Mouse (Mus musculus): ENCODE data around the gene Dpf1.

Dpf1 gene

GRCm38 (mm10) chr7:29303738-29304462 lies at the start of gene Dpf1:
Gene Dpf1 (plus strand): TSS chr7:29303951.
- TF ChIP-seq GATA4 (IDR thresholded peaks at IDR 0.05; ENCODE audit: insufficient replicate concordance, low read length): no peak

GRCm38 (mm10) chr7:29255875-29256274 lies 47.9 kb upstream of the Dpf1 start:
- no peak for TF ChIP-seq GATA4 (IDR thresholded peaks at IDR 0.05; ENCODE audit: insufficient replicate concordance, low read length)

GRCm38 (mm10) chr7:29257368-29257767 lies 46.4 kb upstream of the Dpf1 start:
- no peak for TF ChIP-seq GATA4 (IDR thresholded peaks at IDR 0.05; ENCODE audit: insufficient replicate concordance, low read length)

GRCm38 (mm10) chr7:29259781-29260730 lies 43.7 kb upstream of the Dpf1 start:
- no peak for TF ChIP-seq GATA4 (IDR thresholded peaks at IDR 0.05; ENCODE audit: insufficient replicate concordance, low read length)

DNA sequence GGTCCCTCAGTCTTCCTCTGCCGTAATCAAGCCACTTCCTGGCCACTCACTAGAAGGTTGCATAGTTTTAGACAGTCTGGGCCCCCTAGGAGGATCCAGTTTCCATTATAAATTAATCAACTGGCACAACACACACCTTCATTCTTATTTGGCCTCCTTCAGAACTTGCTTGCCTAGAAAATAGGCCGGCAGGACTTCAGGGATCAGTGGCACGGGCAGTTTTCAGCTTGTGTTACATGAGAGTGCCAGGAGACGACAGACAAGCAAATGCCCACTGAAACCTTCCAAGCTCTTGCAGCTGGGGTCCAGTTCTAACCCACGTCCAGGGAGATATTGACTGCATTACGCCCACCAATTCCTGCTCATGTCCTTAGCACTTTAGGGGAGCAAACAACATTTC lies 41.6 kb upstream of the Dpf1 start:
- TF ChIP-seq GATA4 (IDR thresholded peaks at IDR 0.05; ENCODE audit: insufficient replicate concordance, low read length): no peak

DNA sequence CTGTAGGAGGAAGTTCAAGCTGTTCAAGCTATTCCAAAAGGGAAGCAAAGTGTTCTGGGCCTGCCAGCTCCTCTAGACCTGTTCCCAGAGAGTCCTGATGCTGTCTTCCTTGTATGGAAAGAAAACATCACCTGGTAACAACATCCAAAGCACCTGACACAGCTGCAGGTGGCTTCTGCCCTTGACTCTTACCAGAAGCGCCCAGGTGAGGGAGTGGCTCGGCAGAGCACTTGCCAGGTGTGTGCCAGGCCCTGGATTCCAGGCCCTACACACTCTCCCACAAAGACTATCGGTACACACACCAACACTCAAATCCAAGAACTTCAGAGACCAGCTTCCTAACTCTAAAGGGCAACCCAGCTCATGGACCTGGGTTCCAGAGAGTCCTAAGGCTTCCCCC lies 39.9 kb upstream of the Dpf1 start:
- no peak for TF ChIP-seq GATA4 (IDR thresholded peaks at IDR 0.05; ENCODE audit: insufficient replicate concordance, low read length)

DNA sequence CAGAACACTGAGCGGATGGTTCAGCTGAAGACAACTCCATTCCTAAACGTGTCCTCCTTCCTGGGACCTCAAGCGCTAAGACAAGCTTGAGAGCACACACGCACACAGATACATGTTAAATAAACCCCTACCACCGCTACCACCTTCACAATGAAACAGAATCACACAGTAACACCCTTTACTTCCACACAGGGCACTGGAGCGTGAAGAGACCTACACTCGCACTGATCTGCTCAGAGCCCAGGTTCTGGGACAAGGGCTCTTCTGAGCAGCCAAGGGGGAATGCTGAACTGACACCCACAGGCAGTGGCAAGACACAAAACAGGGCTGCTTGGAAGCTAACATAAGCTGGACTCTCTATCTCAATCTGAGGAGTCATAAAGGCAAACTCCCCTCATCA lies 38.1 kb upstream of the Dpf1 start:
- TF ChIP-seq GATA4 (IDR thresholded peaks at IDR 0.05; ENCODE audit: insufficient replicate concordance, low read length): no peak

GRCm38 (mm10) chr7:29266931-29267330 lies 36.8 kb upstream of the Dpf1 start:
- TF ChIP-seq GATA4 (IDR thresholded peaks at IDR 0.05; ENCODE audit: insufficient replicate concordance, low read length): no peak

- no peak for TF ChIP-seq GATA4 (IDR thresholded peaks at IDR 0.05; ENCODE audit: insufficient replicate concordance, low read length)
These were observed 33.3 kb upstream of the Dpf1 start for GRCm38 (mm10) chr7:29270445-29270844.

GRCm38 (mm10) chr7:29271687-29272465 lies 31.9 kb upstream of the Dpf1 start:
- TF ChIP-seq GATA4 (IDR thresholded peaks at IDR 0.05; ENCODE audit: insufficient replicate concordance, low read length): no peak; the same call in 1 of the 2 replicates

GRCm38 (mm10) chr7:29276715-29277114 lies 27.0 kb upstream of the Dpf1 start:
- no peak for TF ChIP-seq GATA4 (IDR thresholded peaks at IDR 0.05; ENCODE audit: insufficient replicate concordance, low read length)

DNA sequence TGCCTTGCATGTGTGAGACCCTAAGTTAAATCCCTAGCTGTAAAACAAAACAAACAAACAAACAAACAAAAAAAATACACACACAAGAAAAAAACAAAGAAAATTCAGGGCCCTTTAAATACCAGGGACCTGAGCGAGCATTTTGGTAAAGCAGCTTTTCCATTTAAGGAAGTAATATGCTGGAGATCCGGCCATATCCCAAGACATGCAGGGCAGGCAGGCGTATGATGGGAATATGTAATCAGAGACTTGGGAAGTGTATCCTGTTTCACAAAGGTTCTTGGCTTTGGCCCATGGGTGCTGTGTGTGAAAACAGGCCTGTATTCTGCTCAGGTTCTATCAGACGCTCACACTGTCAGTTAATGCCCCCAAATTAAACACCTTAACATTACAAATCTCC lies 26.2 kb upstream of the Dpf1 start:
- TF ChIP-seq GATA4 (IDR thresholded peaks at IDR 0.05; ENCODE audit: insufficient replicate concordance, low read length): peak; percentile 62; the same call in 1 of the 2 replicates

GRCm38 (mm10) chr7:29279261-29279660 lies 24.5 kb upstream of the Dpf1 start:
- TF ChIP-seq GATA4 (IDR thresholded peaks at IDR 0.05; ENCODE audit: insufficient replicate concordance, low read length): no peak

DNA sequence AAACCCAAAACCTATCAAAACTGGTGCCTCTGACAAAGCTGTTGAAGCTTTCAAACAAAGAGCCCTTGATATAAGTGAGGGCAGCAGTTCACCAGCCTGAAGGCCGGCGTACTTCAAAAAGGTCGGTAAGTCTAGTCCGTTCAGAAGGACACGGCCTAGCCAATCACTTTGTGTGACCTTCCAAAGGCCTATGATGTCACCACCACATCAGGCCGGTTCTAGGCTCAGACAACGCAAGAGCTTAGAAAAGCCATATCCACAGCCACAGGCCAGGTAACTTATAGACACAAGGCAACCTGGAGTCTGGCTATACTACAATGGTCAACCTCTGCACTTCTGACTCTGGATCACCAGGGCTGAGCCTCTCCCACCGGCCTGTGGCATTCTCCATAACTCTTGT lies 23.8 kb upstream of the Dpf1 start:
- no peak for TF ChIP-seq GATA4 (IDR thresholded peaks at IDR 0.05; ENCODE audit: insufficient replicate concordance, low read length)

DNA sequence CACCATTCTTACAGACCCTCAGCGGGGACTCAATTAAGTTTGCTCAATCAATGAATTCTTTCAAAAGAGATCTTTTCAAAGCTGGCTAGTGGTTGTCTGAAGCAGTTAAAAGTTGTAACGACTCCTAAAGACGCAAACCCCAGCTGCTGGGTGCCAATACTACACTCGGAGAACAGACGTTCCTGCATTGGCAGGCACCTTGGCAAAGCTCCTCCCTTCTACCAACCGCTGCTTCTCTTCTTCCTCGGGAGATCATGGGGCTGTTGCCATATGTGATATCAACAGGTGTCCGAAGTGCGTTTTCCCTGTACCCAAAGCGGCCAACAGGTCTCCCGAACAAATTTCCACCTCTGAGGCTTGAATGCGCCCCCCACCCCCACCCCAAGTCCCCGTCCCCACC lies 22.9 kb upstream of the Dpf1 start:
- TF ChIP-seq GATA4 (IDR thresholded peaks at IDR 0.05; ENCODE audit: insufficient replicate concordance, low read length): no peak
